Mouse (Mus musculus): ENCODE measurements around the gene Arhgef15. TPM values are rescaled to one million over a fixed set of nuclear protein-coding genes. Genes with fewer than 3 reads are reported as not detected.
"Not testable (repeated sequence)": the region's sequence is repeated elsewhere in the genome, so short reads cannot be mapped to it uniquely, and the experiment has no call there.

Arhgef15 gene
- polyA plus RNA-seq, 1 experiment from 2014 or later = 7.2 TPM

DNA sequence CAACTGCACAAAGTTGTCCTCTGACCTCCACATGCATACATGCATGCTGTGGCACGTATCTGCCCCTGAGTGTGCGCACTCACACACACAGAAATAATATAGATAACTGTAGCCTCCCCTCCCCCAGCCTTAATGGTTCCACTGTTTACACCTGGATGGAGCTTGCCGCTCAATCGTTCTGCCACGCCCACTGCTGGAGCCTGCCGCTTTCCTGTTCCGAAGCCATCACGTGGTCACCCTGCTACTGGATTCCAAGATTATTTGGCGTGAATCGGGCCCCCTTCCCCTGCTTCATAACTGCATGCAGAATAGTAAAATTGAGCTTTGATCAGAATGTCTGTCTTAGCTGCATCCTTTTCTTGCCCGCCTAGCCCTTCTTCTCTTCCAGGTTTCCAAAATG is 4.9 kb upstream of the Arhgef15 start:
- ATAC-seq (ENCODE audit: low FRiP score, low read depth); H3K27me3 ChIP-seq; H3K9ac ChIP-seq; H3K4me1 ChIP-seq; H3K9me3 ChIP-seq; H3K4me3 ChIP-seq; H3K27ac ChIP-seq; H3K36me3 ChIP-seq: not testable (repeated sequence)
- 20% methylated on average over 11 of the region's 11 CpGs for WGBS
- H3K4me2 ChIP-seq (replicated peaks) = 0 out of 2 replicates have a peak overlapping the region, but pooled peaks have one; percentile 4

DNA sequence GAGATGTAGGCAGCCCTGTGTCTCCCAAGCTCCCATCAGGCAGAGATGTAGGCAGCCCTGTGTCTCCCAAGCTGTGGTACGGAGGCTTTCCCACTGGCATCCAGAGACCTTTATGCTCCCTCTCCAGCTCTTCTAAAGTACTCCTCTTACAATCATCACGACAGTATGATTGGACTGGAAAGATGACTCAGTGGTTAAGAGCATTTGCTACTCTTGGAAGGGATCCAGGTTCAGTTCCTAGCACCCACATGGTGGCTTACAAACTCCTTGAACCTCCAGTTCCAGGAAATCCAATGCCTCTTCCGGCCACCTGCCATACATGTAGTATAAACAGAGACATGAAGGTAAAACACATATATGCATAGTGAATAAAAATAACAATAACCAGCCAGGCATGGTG is 4.3 kb upstream of the Arhgef15 start:
- H3K4me2 ChIP-seq (replicated peaks) = no peak overlapping the region
- H3K27me3 ChIP-seq = peaks cover 8% of the 10 kb centered on the region; the same call in 1 of the 2 replicates
- H3K4me1 ChIP-seq = peaks cover 9% of the 10 kb centered on the region; the same call in 1 of the 2 replicates
- no peak overlapping the region for H3K9ac ChIP-seq
- 80% methylated on average over 3 of the region's 3 CpGs for WGBS
- no peak for ATAC-seq (ENCODE audit: low FRiP score, low read depth)
- H3K36me3 ChIP-seq = no peaks in the 10 kb centered on the region
- no peaks in the 10 kb centered on the region for H3K9me3 ChIP-seq
- H3K27ac ChIP-seq = no peak overlapping the region
- no peak overlapping the region for H3K4me3 ChIP-seq

DNA sequence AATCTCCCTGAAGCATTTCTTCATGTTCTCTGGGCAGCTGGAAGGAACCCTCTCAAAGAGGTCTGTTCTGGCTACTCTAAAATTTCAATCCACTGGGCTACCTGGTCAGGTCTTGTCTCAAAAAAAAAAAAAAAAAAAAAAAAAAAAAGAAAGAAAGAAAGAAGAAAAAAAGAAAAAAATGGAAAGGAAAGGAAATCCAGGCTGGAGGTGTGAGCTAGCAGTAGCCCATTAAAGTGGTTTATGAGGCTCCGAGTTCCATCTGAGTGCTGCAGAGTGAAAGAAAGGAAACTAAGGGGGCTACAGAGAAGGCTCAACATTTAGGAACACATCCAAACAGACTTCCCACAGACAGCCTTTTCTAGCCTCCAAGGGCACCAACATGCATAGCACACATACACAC is 691 bp upstream of the Arhgef15 start:
- Histone ChIP-seq H3K9ac (no peak overlapping the region), H3K4me3 (no peak overlapping the region), H3K36me3 (no peaks in the 10 kb centered on the region), H3K27ac (no peak overlapping the region), H3K4me2 (replicated peaks) (no peak overlapping the region), H3K9me3 (no peaks in the 10 kb centered on the region), H3K4me1 (peaks cover 22% of the 10 kb centered on the region), H3K27me3 (peaks cover 45% of the 10 kb centered on the region)
- 37% methylated on average over 1 of the region's 1 CpGs for WGBS
- ATAC-seq (ENCODE audit: low FRiP score, low read depth) = no peak

DNA sequence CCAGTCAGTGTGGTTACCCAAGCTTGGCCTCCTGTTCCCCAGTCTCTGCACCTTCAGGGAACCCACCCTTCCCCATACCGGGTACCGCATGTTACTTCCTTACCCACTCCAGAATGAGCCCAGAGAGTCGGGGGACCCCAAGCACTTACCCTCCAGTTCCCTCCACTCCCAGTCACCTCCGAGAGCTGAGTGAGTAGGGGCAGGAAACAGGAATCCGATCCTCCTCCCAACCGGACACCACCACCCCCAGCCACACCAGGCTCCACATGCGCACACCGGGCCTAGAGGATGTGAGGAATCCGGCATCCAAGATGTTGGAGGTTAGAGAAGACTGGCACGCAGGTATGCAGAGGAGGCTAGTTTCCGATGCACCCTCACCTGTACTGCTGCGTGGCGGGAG is 583 bp downstream of the Arhgef15 start:
- no peaks in the 10 kb centered on the region for H3K36me3 ChIP-seq
- H3K27ac ChIP-seq = no peak overlapping the region
- ATAC-seq (ENCODE audit: low FRiP score, low read depth) = no peak
- H3K4me2 ChIP-seq (replicated peaks) = peak overlapping the region; percentile 35
- H3K27me3 ChIP-seq = peaks cover 55% of the 10 kb centered on the region
- no peaks in the 10 kb centered on the region for H3K9me3 ChIP-seq
- peak overlapping the region; percentile 9; the same call in 1 of the 2 replicates for H3K4me3 ChIP-seq
- 32% methylated on average over 13 of the region's 13 CpGs for WGBS
- no peak overlapping the region for H3K9ac ChIP-seq
- H3K4me1 ChIP-seq = peaks cover 19% of the 10 kb centered on the region

DNA sequence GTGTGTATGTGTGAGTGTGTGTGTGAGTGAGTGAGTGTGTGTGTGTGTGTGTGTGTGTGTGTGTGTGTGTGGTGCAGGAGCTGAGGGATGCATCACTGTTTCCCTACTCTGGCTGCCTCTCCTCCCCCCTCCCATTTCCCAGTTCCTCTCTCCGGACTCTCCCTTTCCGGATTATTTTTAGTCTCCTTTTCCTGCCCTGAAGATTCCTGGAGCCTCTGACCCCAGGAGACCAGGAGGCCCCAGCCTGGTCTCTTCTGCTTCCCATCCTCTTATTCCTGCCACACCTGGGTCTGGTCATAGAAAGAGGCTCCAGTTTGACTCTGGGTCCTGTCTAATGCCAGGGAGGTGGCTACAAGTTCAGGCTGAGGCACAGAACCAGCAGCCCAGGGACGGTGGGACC is 1.2 kb downstream of the Arhgef15 start:
- Histone ChIP-seq H3K27ac (no peak overlapping the region), H3K27me3 (peaks cover 61% of the 10 kb centered on the region)
- 49% methylated on average over 3 of the region's 3 CpGs for WGBS

DNA sequence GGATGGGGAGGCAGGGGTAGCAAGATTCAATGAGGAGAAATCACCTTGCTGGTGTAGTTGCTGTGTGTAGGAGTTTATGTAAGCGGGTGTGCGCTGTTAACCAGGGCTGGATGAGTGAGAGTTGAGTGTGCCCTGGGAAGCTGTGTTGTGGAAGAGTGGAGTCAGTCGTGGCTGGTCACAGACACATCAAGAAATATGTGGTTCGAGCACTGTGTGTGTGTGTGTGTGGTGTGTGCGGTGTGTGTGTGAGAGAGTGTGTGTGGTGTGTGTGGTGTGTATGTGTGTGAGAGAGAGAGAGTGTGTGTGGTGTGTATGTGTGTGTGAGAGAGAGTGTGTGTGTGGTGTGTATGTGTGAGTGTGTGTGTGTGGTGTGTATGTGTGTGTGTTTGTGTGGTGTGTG is 1.8 kb downstream of the Arhgef15 start:
- Histone ChIP-seq H3K27ac (no peak overlapping the region), H3K9me3 (no peaks in the 10 kb centered on the region), H3K4me2 (replicated peaks) (peak overlapping the region; percentile 68), H3K4me1 (peaks cover 19% of the 10 kb centered on the region), H3K36me3 (no peaks in the 10 kb centered on the region), H3K4me3 (no peak overlapping the region), H3K27me3 (peaks cover 64% of the 10 kb centered on the region), H3K9ac (no peak overlapping the region)
- ATAC-seq (ENCODE audit: low FRiP score, low read depth) = peak; percentile 34; the same call in 1 of the 2 replicates
- 74% methylated on average over 5 of the region's 5 CpGs for WGBS

More for the DNA sequence above, 1.2 kb downstream of the Arhgef15 start:
- Histone ChIP-seq H3K36me3 (no peaks in the 10 kb centered on the region), H3K4me1 (peaks cover 19% of the 10 kb centered on the region), H3K9ac (no peak overlapping the region), H3K9me3 (no peaks in the 10 kb centered on the region), H3K4me3 (peak overlapping the region; percentile 9; the same call in 1 of the 2 replicates), H3K4me2 (replicated peaks) (no peak overlapping the region)
- ATAC-seq (ENCODE audit: low FRiP score, low read depth) = no peak

DNA sequence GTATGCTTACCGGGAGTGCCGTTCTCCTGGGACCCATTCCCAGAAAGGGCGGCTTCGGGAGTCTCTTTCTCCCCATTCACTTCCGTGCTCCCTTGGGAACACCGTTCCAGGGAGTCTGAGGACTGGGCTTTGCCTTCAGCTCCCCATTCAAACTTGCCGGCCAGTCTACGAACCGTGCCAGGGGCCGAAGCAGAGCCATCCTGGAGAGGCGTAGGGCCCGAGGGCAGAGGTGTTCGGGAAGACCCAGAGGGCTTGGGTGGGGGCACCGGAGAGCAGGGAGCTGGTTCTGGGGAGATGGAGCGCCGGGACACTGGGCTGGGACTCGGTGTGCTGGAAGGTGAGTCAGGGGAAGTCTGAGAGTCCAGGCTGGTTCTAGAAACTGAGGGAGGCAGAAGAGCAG is 2.9 kb downstream of the Arhgef15 start:
- peak overlapping the region; percentile 68 for H3K4me2 ChIP-seq (replicated peaks)
- H3K36me3 ChIP-seq = no peaks in the 10 kb centered on the region
- H3K4me3 ChIP-seq = peak overlapping the region; percentile 39
- no peaks in the 10 kb centered on the region for H3K9me3 ChIP-seq
- peak overlapping the region; percentile 59 for H3K9ac ChIP-seq
- peaks cover 68% of the 10 kb centered on the region for H3K27me3 ChIP-seq
- ATAC-seq (ENCODE audit: low FRiP score, low read depth) = no peak
- H3K4me1 ChIP-seq = peaks cover 19% of the 10 kb centered on the region
- H3K27ac ChIP-seq = no peak overlapping the region
- 3% methylated on average over 17 of the region's 17 CpGs for WGBS

DNA sequence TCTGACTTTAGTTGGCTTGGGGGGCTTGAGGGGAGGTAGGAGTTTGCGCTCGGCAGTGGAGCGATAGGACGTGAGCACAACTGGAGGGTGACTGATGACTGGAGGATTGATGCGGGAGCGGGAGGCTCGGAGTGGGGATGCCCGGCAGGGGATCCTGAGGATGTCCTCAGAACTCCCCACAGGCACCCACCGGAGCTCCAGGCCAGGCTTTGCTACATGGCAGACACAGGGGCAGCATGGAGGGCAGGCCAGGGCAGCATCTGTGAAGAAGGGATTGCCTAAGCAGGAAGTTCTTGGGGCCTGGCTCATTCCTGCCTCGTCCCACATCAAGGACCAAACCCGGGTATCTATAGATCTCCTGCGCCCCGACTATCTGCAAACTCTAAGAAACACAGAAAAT is 3.4 kb downstream of the Arhgef15 start:
- WGBS = 12% methylated on average over 13 of the region's 13 CpGs

DNA sequence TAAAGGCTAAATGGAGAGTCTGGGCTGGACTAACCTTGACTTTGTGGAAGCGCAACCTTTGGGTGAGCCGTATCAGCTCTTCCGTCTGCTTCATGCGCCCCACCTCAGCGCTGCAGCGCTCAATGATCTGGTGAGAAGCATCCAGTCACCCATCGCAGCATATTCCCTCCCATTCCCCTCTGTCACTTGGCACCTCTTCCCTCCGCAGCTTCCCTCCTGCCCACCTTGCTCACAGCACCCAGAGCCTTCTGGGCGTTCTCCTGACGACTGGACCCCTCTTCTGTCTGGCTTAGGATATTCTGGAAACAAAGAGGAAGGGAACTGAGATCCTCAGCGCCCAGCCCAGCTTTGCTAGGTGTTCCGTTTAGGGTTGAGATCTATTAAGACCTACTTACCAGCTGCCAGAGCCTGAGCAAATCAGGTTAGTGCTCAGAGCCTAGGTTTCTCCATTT is 9.7 kb downstream of the Arhgef15 start:
- Histone ChIP-seq H3K4me3 (peak overlapping the region; percentile 10), H3K4me2 (replicated peaks) (peak overlapping the region; percentile 47), H3K4me1 (peaks cover 9% of the 10 kb centered on the region; the same call in 1 of the 2 replicates), H3K9me3 (no peaks in the 10 kb centered on the region), H3K36me3 (no peaks in the 10 kb centered on the region), H3K27ac (no peak overlapping the region), H3K9ac (peak overlapping the region; percentile 40; the same call in 1 of the 2 replicates), H3K27me3 (peaks cover 44% of the 10 kb centered on the region)
- ATAC-seq (ENCODE audit: low FRiP score, low read depth) = no peak
- 7% methylated on average over 12 of the region's 12 CpGs for WGBS

More for the DNA sequence above, 3.4 kb downstream of the Arhgef15 start:
- H3K4me1 ChIP-seq = peaks cover 19% of the 10 kb centered on the region
- no peaks in the 10 kb centered on the region for H3K9me3 ChIP-seq
- H3K4me3 ChIP-seq = peak overlapping the region; percentile 39
- peaks cover 68% of the 10 kb centered on the region for H3K27me3 ChIP-seq
- peak overlapping the region; percentile 59 for H3K9ac ChIP-seq
- no peaks in the 10 kb centered on the region for H3K36me3 ChIP-seq
- H3K4me2 ChIP-seq (replicated peaks) = peak overlapping the region; percentile 68
- H3K27ac ChIP-seq = no peak overlapping the region
- no peak for ATAC-seq (ENCODE audit: low FRiP score, low read depth)

DNA sequence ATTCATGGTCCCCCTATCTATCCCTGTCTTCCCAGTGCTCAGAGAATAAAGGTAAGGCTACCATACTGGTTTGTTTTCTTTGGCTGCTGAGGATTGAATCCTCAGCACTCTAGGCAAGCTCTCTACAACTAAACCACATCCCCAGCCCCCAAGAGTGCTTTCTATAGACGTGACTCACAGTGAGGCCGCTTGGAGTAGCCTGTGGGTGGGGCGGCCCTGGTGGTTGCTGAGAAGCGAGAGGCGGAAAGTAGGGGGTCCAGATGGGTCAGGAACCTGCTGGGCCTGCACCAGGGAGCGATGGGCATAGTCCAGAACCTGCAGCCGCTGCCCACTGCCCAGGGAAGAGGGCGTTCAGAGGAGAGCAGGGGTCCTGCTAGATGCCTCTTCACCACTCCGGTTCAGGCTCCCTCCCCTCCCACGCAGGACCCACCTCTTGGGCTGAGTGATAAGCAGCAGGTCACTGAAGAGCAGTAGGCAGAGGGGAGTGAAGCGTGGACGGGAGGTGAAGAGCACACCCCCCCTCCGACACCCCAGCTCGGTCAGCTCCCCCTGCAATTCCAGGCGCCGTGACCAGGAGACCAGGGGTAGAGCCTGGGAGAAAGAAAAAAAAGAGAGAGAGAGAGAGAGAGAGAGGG is 10.4 kb downstream of the Arhgef15 start:
- Histone ChIP-seq H3K4me3 (peak overlapping the region; percentile 15; the same call in 1 of the 2 replicates), H3K9me3 (no peaks in the 10 kb centered on the region), H3K4me2 (replicated peaks) (peak overlapping the region; percentile 47), H3K36me3 (no peaks in the 10 kb centered on the region), H3K4me1 (peaks cover 9% of the 10 kb centered on the region; the same call in 1 of the 2 replicates), H3K9ac (no peak overlapping the region; the same call in 1 of the 2 replicates), H3K27me3 (peaks cover 40% of the 10 kb centered on the region), H3K27ac (no peak overlapping the region)
- no peak for ATAC-seq (ENCODE audit: low FRiP score, low read depth)
- WGBS = 10% methylated on average over 14 of the region's 16 CpGs

DNA sequence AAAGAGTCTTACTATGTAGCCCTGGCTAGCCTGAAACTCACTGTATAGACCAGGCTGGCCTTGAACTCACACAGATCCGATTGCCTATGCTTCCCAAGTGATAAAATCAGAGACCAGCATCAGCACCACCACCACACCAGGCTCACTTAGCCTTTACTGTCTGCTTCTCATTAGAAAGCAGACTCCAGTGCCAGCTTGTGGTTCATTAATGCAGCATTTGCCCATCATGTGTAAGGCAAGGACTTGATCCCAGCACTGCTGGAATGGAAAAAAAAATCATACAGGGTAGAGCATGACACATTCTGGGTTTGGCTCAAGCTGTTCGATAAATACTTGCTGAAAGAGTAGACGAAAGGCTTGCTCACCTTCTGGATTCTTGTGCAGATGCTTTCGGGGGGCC is 11.3 kb downstream of the Arhgef15 start:
- ATAC-seq (ENCODE audit: low FRiP score, low read depth) = no peak
- Histone ChIP-seq H3K4me1 (peaks cover 9% of the 10 kb centered on the region; the same call in 1 of the 2 replicates), H3K36me3 (no peaks in the 10 kb centered on the region), H3K27ac (no peak overlapping the region), H3K27me3 (peaks cover 31% of the 10 kb centered on the region), H3K4me2 (replicated peaks) (no peak overlapping the region), H3K9me3 (no peaks in the 10 kb centered on the region), H3K4me3 (no peak overlapping the region), H3K9ac (no peak overlapping the region)
- WGBS = 82% methylated on average over 4 of the region's 4 CpGs

DNA sequence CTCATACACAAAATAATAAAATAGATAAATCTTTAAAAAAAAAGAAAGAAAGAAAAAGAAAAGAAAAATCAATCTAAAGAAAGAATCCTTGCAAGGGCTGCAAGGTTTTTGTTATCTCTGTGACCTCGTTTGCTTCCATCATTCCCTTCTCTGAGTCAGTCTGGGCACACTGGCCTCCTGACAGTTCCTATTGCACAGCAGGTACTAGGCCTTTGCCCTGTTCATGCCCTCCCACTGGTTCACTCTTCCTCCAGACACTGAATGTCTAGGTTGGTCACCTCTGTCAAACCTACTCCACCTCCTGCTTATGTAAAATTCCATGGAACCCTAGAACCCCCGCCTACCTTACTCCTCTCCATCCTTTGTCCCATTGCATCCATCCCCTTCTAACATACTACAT is 12.0 kb downstream of the Arhgef15 start:
- ATAC-seq (ENCODE audit: low FRiP score, low read depth) = no peak
- Histone ChIP-seq H3K9ac (no peak overlapping the region), H3K36me3 (no peaks in the 10 kb centered on the region), H3K4me1 (peaks cover 13% of the 10 kb centered on the region), H3K9me3 (no peaks in the 10 kb centered on the region), H3K4me3 (no peak overlapping the region), H3K4me2 (replicated peaks) (no peak overlapping the region), H3K27me3 (peaks cover 28% of the 10 kb centered on the region), H3K27ac (no peak overlapping the region)
- 80% methylated on average over 2 of the region's 2 CpGs for WGBS

DNA sequence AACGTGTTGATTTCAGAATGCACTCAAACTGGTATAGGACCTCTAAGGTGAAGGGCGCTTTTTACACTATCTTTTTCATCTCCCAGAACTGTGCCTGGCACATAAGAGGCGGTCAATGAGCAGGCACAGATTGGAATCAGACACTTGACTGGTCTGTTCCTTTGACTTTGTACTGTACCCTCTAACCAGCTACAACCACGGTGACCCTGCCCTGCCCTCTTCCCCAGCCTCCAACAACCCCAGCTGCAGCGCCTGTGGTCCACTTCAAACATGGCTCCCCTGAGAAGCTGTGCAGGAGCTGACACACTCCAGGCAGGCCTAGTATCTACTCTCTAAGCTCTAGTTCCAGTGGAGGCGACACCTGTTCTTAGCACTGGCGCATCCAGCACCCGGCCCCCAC is 14.5 kb downstream of the Arhgef15 start:
- ATAC-seq (ENCODE audit: low FRiP score, low read depth) = no peak
- Histone ChIP-seq H3K36me3 (no peaks in the 10 kb centered on the region), H3K9me3 (no peaks in the 10 kb centered on the region), H3K9ac (no peak overlapping the region), H3K27ac (no peak overlapping the region), H3K4me3 (no peak overlapping the region), H3K27me3 (peaks cover 19% of the 10 kb centered on the region), H3K4me2 (replicated peaks) (no peak overlapping the region), H3K4me1 (peaks cover 15% of the 10 kb centered on the region)
- WGBS = 88% methylated on average over 8 of the region's 8 CpGs

All from limb, embryonic 13.5 days (tissue).